Mouse (Mus musculus) midbrain, embryonic 14.5 days (tissue): Measurements from ENCODE around the gene Prtn3. TPM values are rescaled to one million over a fixed set of nuclear protein-coding genes. Genes with fewer than 3 reads are reported as not detected.

Experiments
- ATAC-seq: fragments of 200-750 bp; cut with Nextera tagmentation; 2 replicates; pipeline ENCODE4 v1.8.0; 2017; ENCODE audit warnings: moderate number of reproducible peaks, moderate library complexity; ENCODE audit not compliant: low FRiP score, low TSS enrichment
- DNase-seq: peaks from one replicate; pipeline ENCODE4 v3.0.0-alpha.2; 2015
- H3K27ac ChIP-seq: fragments of 300-500 bp; sonication (generic); replicated peaks from 2 replicates; pipeline ENCODE4 v1.5.1; 2014; ENCODE audit warnings: mild to moderate bottlenecking, low read depth, low read length, moderate library complexity
- H3K27me3 ChIP-seq: fragments of 300-500 bp; sonication (generic); 2 replicates; pipeline ENCODE4 v1.6.1; 2014; ENCODE audit warnings: low read length, control low read depth, mixed read lengths; ENCODE audit not compliant: control insufficient read depth, insufficient read depth
- H3K36me3 ChIP-seq: fragments of 300-500 bp; sonication (generic); 2 replicates; pipeline ENCODE4 v1.6.1; 2014; ENCODE audit warnings: low read length, control low read depth; ENCODE audit not compliant: control insufficient read depth, insufficient read depth
- H3K4me1 ChIP-seq: fragments of 300-500 bp; sonication (generic); 2 replicates; pipeline ENCODE4 v1.6.1; 2014; ENCODE audit warnings: mild to moderate bottlenecking, antibody characterized with exemption, low read length, control low read depth; ENCODE audit not compliant: control insufficient read depth, insufficient read depth
- H3K4me2 ChIP-seq: fragments of 300-500 bp; sonication (generic); 2 replicates; pipeline ENCODE4 v1.6.1; 2014; ENCODE audit warnings: mild to moderate bottlenecking, low read length, moderate library complexity
- H3K4me3 ChIP-seq: fragments of 300-500 bp; sonication (generic); replicated peaks from 2 replicates; pipeline ENCODE4 v1.5.1; 2014; ENCODE audit warnings: low read depth, low read length
- H3K9ac ChIP-seq: fragments of 300-500 bp; sonication (generic); replicated peaks from 2 replicates; pipeline ENCODE4 v1.6.1; 2014; ENCODE audit warnings: mild to moderate bottlenecking, low read length, moderate library complexity
- H3K9me3 ChIP-seq: fragments of 300-500 bp; sonication (generic); 2 replicates; pipeline ENCODE4 v1.6.1; 2016; ENCODE audit warnings: low read length, control low read depth, mixed read lengths; ENCODE audit not compliant: control insufficient read depth
- WGBS: fragments of 180-500 bp; shearing (Covaris S2); extraction: QIAGEN DNeasy Blood & Tissue Kit; methylation state at CpG from one replicate; pipeline ENCODE4 v1.1.7; 2014; 5-methylcytosine and 5-hydroxymethylcytosine counted together
- polyA plus RNA-seq: library from polyadenylated mRNA; unstranded; fragments of >200 nt; fragmentation: Nextera tagmentation; extraction: Ambion mirVana; gene quantifications from 2 replicates; pipeline ENCODE4 v1.2.1, GENCODE M21; 2014

The Prtn3 gene
- polyA plus RNA-seq, 1 experiment from 2014 or later, result 14.9 TPM

- Histone ChIP-seq H3K9ac (peak within 1 kb of the TSS; percentile 96), H3K27me3 (peaks cover 45% of the 10 kb centered on the region), H3K27ac (peak within 1 kb of the TSS; percentile 73), H3K36me3 (peaks cover 4% of the 10 kb centered on the region; the same call in 1 of the 2 replicates), H3K4me2 (peak within 1 kb of the TSS; percentile 93), H3K9me3 (no peaks in the 10 kb centered on the region), H3K4me3 (peak within 1 kb of the TSS; percentile 69), H3K4me1 (peaks cover 29% of the 10 kb centered on the region)
- ATAC-seq, result peak; percentile 82
- 2% methylated on average over 42 of the region's 42 CpGs for WGBS
- DNase-seq, result peak; percentile 91
Measured at GRCm38 (mm10) chr10:79916808-79917531, 42.7 kb downstream of the Prtn3 start, which contains the start of gene Kiss1r. Kiss1r (plus strand) TSS chr10:79916971.

- Histone ChIP-seq H3K27me3 (peaks cover 52% of the 10 kb centered on the region), H3K4me2 (peak overlapping the region; percentile 93), H3K36me3 (no peaks in the 10 kb centered on the region), H3K27ac (no peak overlapping the region), H3K4me1 (peaks cover 29% of the 10 kb centered on the region), H3K9me3 (no peaks in the 10 kb centered on the region), H3K4me3 (peak overlapping the region; percentile 69), H3K9ac (no peak overlapping the region)
- DNase-seq (no peak), ATAC-seq (no peak)
- 58% methylated on average over 5 of the region's 5 CpGs for WGBS
Measured at GRCm38 (mm10) chr10:79917532-79918100, 43.3 kb downstream of the Prtn3 start.

- Histone ChIP-seq H3K36me3 (no peaks in the 10 kb centered on the region), H3K4me3 (no peak overlapping the region), H3K4me1 (peaks cover 29% of the 10 kb centered on the region), H3K4me2 (0 out of 2 replicates have a peak overlapping the region, but pooled peaks have one; percentile 4), H3K27ac (no peak overlapping the region), H3K9me3 (no peaks in the 10 kb centered on the region), H3K9ac (no peak overlapping the region), H3K27me3 (peaks cover 60% of the 10 kb centered on the region)
- ATAC-seq (no peak), DNase-seq (no peak)
- 4% methylated on average over 35 of the region's 35 CpGs for WGBS
Measured at GRCm38 (mm10) chr10:79918231-79919078, 44.2 kb downstream of the Prtn3 start.

- Histone ChIP-seq H3K4me2 (no peak overlapping the region), H3K9ac (no peak overlapping the region), H3K9me3 (no peaks in the 10 kb centered on the region), H3K27ac (no peak overlapping the region), H3K27me3 (peaks cover 65% of the 10 kb centered on the region), H3K4me3 (0 out of 2 replicates have a peak overlapping the region, but pooled peaks have one; percentile 2), H3K4me1 (peaks cover 23% of the 10 kb centered on the region), H3K36me3 (no peaks in the 10 kb centered on the region)
- DNase-seq (no peak), ATAC-seq (no peak)
- WGBS, result 3% methylated on average over 21 of the region's 21 CpGs
Measured at GRCm38 (mm10) chr10:79919251-79919849, 45.1 kb downstream of the Prtn3 start.

GRCm38 (mm10) chr10:79920056-79920890, 46.0 kb downstream of the Prtn3 start:
- Histone ChIP-seq H3K4me3 (peak overlapping the region; percentile 24), H3K4me1 (peaks cover 16% of the 10 kb centered on the region), H3K9ac (no peak overlapping the region), H3K4me2 (peak overlapping the region; percentile 42), H3K27me3 (peaks cover 65% of the 10 kb centered on the region), H3K36me3 (no peaks in the 10 kb centered on the region), H3K27ac (no peak overlapping the region), H3K9me3 (no peaks in the 10 kb centered on the region)
- ATAC-seq, result no peak
- 11% methylated on average over 26 of the region's 26 CpGs for WGBS
- DNase-seq, result no peak

GRCm38 (mm10) chr10:79920958-79921535, 46.8 kb downstream of the Prtn3 start, which contains the start of gene R3hdm4:
R3hdm4 (minus strand) TSS chr10:79921208.
- 4% methylated on average over 41 of the region's 41 CpGs for WGBS
- Histone ChIP-seq H3K27ac (no peak within 1 kb of the TSS), H3K9ac (peak within 1 kb of the TSS; percentile 39), H3K9me3 (no peaks in the 10 kb centered on the region), H3K4me2 (peak within 1 kb of the TSS; percentile 42), H3K27me3 (peaks cover 65% of the 10 kb centered on the region), H3K4me3 (peak within 1 kb of the TSS; percentile 24), H3K4me1 (peaks cover 12% of the 10 kb centered on the region), H3K36me3 (no peaks in the 10 kb centered on the region)
- ATAC-seq (no peak), DNase-seq (no peak)

GRCm38 (mm10) chr10:79921572-79921971, 47.3 kb downstream of the Prtn3 start:
- no peak for ATAC-seq
- H3K27me3 ChIP-seq, result peaks cover 65% of the 10 kb centered on the region
- H3K9ac ChIP-seq, result peak overlapping the region; percentile 39
- DNase-seq, result no peak
- no peaks in the 10 kb centered on the region for H3K36me3 ChIP-seq
- peak overlapping the region; percentile 42 for H3K4me2 ChIP-seq
- no peaks in the 10 kb centered on the region for H3K9me3 ChIP-seq
- WGBS, result under 1% methylated on average over 34 of the region's 34 CpGs
- peaks cover 14% of the 10 kb centered on the region; the same call in 1 of the 2 replicates for H3K4me1 ChIP-seq
- H3K27ac ChIP-seq, result no peak overlapping the region
- H3K4me3 ChIP-seq, result peak overlapping the region; percentile 24
